Mouse (Mus musculus) right cerebral cortex, postnatal 10 days (tissue): Measurements from ENCODE around the gene Myof.

Experiments
- DNase-seq, 2 experiments: peaks; one replicate each; pipeline ENCODE4 v3.0.0; 2021; ENCODE audit warnings: low spot score in 2 of 2

Gene Myof

GRCm38 (mm10) chr19:37873499-37873898 lies 169.9 kb downstream of the Myof start:
- DNase-seq, result no peak

- DNase-seq, result no peak
Observed at GRCm38 (mm10) chr19:37867592-37867991, 175.8 kb downstream of the Myof start.

GRCm38 (mm10) chr19:37866994-37867393 lies 176.4 kb downstream of the Myof start:
- no peak for DNase-seq

- no peak for DNase-seq
Observed at GRCm38 (mm10) chr19:37861171-37861570, 182.2 kb downstream of the Myof start.

- no peak for DNase-seq
Observed at GRCm38 (mm10) chr19:37860267-37860666, 183.1 kb downstream of the Myof start.

- no peak for DNase-seq
Observed at GRCm38 (mm10) chr19:37858406-37859081, 184.8 kb downstream of the Myof start.

GRCm38 (mm10) chr19:37852056-37852455 lies 191.3 kb downstream of the Myof start:
- no peak for DNase-seq

GRCm38 (mm10) chr19:37851590-37852038 lies 191.8 kb downstream of the Myof start:
- no peak for DNase-seq
